Mouse (Mus musculus) thymus, adult 2 months (tissue): Measurements from ENCODE around the gene Mecom. TPM values are rescaled to one million over a fixed set of nuclear protein-coding genes. Genes with fewer than 3 reads are reported as not detected.

Source experiments
- DNase-seq: peaks from one replicate; pipeline ENCODE4 v3.0.0; 2021
- H3K27ac ChIP-seq: fragments of 200-500 bp; 2 replicates; pipeline ENCODE4 v1.5.1; 2012; ENCODE audit warnings: low read length, control low read depth; ENCODE audit not compliant: control insufficient read depth, insufficient read depth
- H3K27me3 ChIP-seq: fragments of 200-500 bp; 2 replicates; pipeline ENCODE4 v1.6.1; 2012; ENCODE audit warnings: mild to moderate bottlenecking, low read length, moderate library complexity, mixed read lengths; ENCODE audit not compliant: control insufficient read depth, insufficient read depth
- H3K36me3 ChIP-seq: fragments of 200-500 bp; 2 replicates; pipeline ENCODE4 v1.6.1; 2012; ENCODE audit warnings: mild to moderate bottlenecking, low read length, moderate library complexity; ENCODE audit not compliant: control insufficient read depth, insufficient read depth
- H3K4me1 ChIP-seq: fragments of 200-500 bp; replicated peaks from 2 replicates; pipeline ENCODE4 v1.6.1; 2012; ENCODE audit warnings: low read length; ENCODE audit not compliant: control insufficient read depth, insufficient read depth
- H3K4me3 ChIP-seq: fragments of 200-500 bp; 2 replicates; pipeline ENCODE4 v1.5.1; 2012; ENCODE audit warnings: mild to moderate bottlenecking, low read length, control low read depth, moderate library complexity; ENCODE audit not compliant: control insufficient read depth, insufficient read depth
- CTCF ChIP-seq: fragments of 200-500 bp; IDR thresholded peaks from 2 replicates; pipeline ENCODE4 v1.5.1; 2012; ENCODE audit warnings: mild to moderate bottlenecking, control low read depth, low read length, moderate library complexity, borderline replicate concordance; ENCODE audit not compliant: control insufficient read depth, poor library complexity, insufficient read depth; ENCODE audit errors: extremely low read depth
- POLR2A ChIP-seq: fragments of 200-500 bp; IDR thresholded peaks from 2 replicates; pipeline ENCODE4 v1.6.1; 2012; ENCODE audit warnings: mild to moderate bottlenecking, low read length, control low read depth, moderate library complexity; ENCODE audit not compliant: control insufficient read depth, poor library complexity, insufficient read depth; ENCODE audit errors: extremely low read depth
- WGBS: fragments of 180-500 bp; shearing (Covaris S2); methylation state at CpG from one replicate; pipeline ENCODE4 v1.1.7; 2018; 5-methylcytosine and 5-hydroxymethylcytosine counted together
- polyA plus RNA-seq: library from polyadenylated mRNA; depleted of rRNA; stranded (reverse); fragments of >200 nt; gene quantifications from 2 replicates; pipeline ENCODE4 v1.2.3, GENCODE M21; 2012

Gene Mecom
- polyA plus RNA-seq, 1 experiment = 0.92 TPM

GRCm38 (mm10) chr3:30048792-30049191 is 499.0 kb downstream of the Mecom start:
- H3K4me1 ChIP-seq = no peaks in the 10 kb centered on the region
- H3K4me3 ChIP-seq = no peak overlapping the region
- H3K36me3 ChIP-seq = no peaks in the 10 kb centered on the region
- no peak overlapping the region for H3K27ac ChIP-seq
- no peak for TF ChIP-seq POLR2A
- no peak for TF ChIP-seq CTCF
- 80% methylated on average over 5 of the region's 5 CpGs for WGBS
- DNase-seq = no peak
- no peaks in the 10 kb centered on the region for H3K27me3 ChIP-seq

- H3K4me1 ChIP-seq = no peaks in the 10 kb centered on the region
- no peak overlapping the region for H3K27ac ChIP-seq
- no peak for TF ChIP-seq POLR2A
- TF ChIP-seq CTCF = no peak
- H3K4me3 ChIP-seq = no peak overlapping the region
- H3K36me3 ChIP-seq = no peaks in the 10 kb centered on the region
- 78% methylated on average over 4 of the region's 4 CpGs for WGBS
- no peak for DNase-seq
- H3K27me3 ChIP-seq = no peaks in the 10 kb centered on the region
Measured at GRCm38 (mm10) chr3:30048157-30048556, 499.7 kb downstream of the Mecom start.

GRCm38 (mm10) chr3:30043525-30043924 is 504.3 kb downstream of the Mecom start:
- Histone ChIP-seq H3K4me3 (no peak overlapping the region), H3K36me3 (no peaks in the 10 kb centered on the region), H3K27ac (no peak overlapping the region), H3K27me3 (no peaks in the 10 kb centered on the region), H3K4me1 (no peaks in the 10 kb centered on the region)
- no peak for TF ChIP-seq POLR2A
- TF ChIP-seq CTCF = no peak
- 100% methylated on average over 3 of the region's 3 CpGs for WGBS
- DNase-seq = no peak

- Histone ChIP-seq H3K4me3 (no peak overlapping the region), H3K4me1 (no peaks in the 10 kb centered on the region), H3K36me3 (no peaks in the 10 kb centered on the region), H3K27me3 (no peaks in the 10 kb centered on the region), H3K27ac (no peak overlapping the region)
- 94% methylated on average over 3 of the region's 3 CpGs for WGBS
- TF ChIP-seq CTCF (no peak), POLR2A (no peak)
- DNase-seq = no peak
Measured at GRCm38 (mm10) chr3:30038545-30038944, 509.3 kb downstream of the Mecom start.

- WGBS = 96% methylated on average over 13 of the region's 13 CpGs
- no peaks in the 10 kb centered on the region for H3K27me3 ChIP-seq
- DNase-seq = no peak
- TF ChIP-seq CTCF = no peak
- H3K27ac ChIP-seq = no peak overlapping the region
- no peak overlapping the region for H3K4me3 ChIP-seq
- H3K36me3 ChIP-seq = no peaks in the 10 kb centered on the region
- H3K4me1 ChIP-seq = no peaks in the 10 kb centered on the region
Measured at GRCm38 (mm10) chr3:30019961-30020360, 527.8 kb downstream of the Mecom start.

- H3K27me3 ChIP-seq = no peaks in the 10 kb centered on the region
- no peak overlapping the region for H3K27ac ChIP-seq
- H3K36me3 ChIP-seq = no peaks in the 10 kb centered on the region
- no peaks in the 10 kb centered on the region for H3K4me1 ChIP-seq
- WGBS = 94% methylated on average over 8 of the region's 8 CpGs
- DNase-seq = no peak
- no peak for TF ChIP-seq POLR2A
- no peak for TF ChIP-seq CTCF
- H3K4me3 ChIP-seq = no peak overlapping the region
Measured at GRCm38 (mm10) chr3:30019411-30019810, 528.4 kb downstream of the Mecom start.

- Histone ChIP-seq H3K27me3 (no peaks in the 10 kb centered on the region), H3K36me3 (no peaks in the 10 kb centered on the region), H3K4me3 (no peak overlapping the region), H3K27ac (no peak overlapping the region), H3K4me1 (no peaks in the 10 kb centered on the region)
- WGBS = 91% methylated on average over 12 of the region's 12 CpGs
- TF ChIP-seq POLR2A (no peak), CTCF (no peak)
- DNase-seq = no peak
Measured at GRCm38 (mm10) chr3:30018202-30018601, 529.6 kb downstream of the Mecom start.
